Mouse (Mus musculus) c-Kit-negative CD71-positive TER-119-positive erythroid progenitor cells, embryonic 14.5 days (primary cell): ENCODE results near the gene Ugt1a8.

Experiments
- DNase-seq: peaks from one replicate; pipeline ENCODE4 v3.0.0-alpha.2; 2013; ENCODE audit warnings: low read depth, low spot score

Ugt1a8 gene

GRCm38 (mm10) chr1:88235894-88236415 is 148.3 kb downstream of the Ugt1a8 start:
- DNase-seq, result no peak

- DNase-seq, result no peak
Observed at GRCm38 (mm10) chr1:88237311-88237710, 149.7 kb downstream of the Ugt1a8 start.

GRCm38 (mm10) chr1:88238771-88239170 is 151.2 kb downstream of the Ugt1a8 start:
- DNase-seq, result no peak

DNA sequence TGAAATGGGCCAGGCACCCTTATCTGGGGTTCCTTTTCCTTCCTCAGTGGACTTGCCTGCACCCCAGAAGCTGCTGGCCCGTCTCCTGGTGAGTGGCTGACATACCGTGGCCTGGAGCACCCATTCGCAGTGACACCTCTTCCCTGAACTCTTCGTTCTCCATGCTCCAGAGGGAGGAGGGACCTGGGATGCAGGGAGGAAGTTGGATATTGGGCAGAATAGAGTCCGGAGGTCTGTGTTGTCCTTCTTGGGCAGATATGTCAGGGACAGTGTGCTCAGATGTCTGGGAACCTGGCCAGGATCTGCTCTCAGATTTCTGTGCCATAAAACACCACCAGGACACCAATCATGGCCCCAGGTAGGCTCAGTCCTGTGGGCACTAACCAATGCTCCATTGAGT is 152.5 kb downstream of the Ugt1a8 start:
- no peak for DNase-seq

DNA sequence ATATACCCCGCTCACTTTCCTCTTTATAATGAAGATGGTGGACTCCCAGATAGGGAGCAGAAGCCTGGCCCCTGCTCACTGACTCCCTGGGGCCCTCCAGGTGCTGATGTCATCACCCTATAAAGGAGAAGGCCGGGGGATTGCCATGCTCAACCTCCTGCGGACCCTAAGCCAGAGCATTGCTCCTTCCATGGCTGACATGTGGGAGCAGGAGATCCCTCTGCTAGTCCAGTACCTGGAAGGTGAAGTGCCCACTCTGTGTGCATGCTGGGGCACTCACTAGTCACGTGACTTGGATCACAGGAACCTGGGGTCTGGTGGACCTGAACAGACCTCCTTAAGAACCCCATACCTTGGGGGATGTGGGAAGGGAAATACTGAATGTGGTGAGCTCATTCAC is 153.0 kb downstream of the Ugt1a8 start:
- DNase-seq, result no peak

- DNase-seq, result no peak
Observed at GRCm38 (mm10) chr1:88243861-88244260, 156.2 kb downstream of the Ugt1a8 start.

- DNase-seq, result no peak
Observed at GRCm38 (mm10) chr1:88245881-88246280, 158.3 kb downstream of the Ugt1a8 start.

- DNase-seq, result no peak
Observed at GRCm38 (mm10) chr1:88246386-88246785, 158.8 kb downstream of the Ugt1a8 start.

DNA sequence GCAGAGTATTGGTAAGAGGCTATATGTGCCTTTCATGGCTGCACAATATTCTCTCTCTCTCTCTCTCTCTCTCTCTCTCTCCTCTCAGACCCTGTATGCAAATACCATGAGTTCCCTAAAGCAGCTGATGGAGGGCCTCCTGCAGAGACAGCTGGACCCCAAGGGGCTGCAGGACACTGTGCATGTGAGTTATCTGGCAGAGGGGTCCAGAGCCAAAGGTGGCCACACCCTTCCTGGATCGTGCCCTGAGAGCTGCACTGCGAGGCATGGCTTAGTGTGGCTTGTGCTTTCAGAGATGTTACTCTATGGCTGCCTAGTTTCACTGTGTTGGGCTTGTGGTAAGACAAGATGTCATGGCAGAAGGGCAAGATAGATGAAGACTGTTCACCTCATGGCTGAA is 160.0 kb downstream of the Ugt1a8 start:
- no peak for DNase-seq

DNA sequence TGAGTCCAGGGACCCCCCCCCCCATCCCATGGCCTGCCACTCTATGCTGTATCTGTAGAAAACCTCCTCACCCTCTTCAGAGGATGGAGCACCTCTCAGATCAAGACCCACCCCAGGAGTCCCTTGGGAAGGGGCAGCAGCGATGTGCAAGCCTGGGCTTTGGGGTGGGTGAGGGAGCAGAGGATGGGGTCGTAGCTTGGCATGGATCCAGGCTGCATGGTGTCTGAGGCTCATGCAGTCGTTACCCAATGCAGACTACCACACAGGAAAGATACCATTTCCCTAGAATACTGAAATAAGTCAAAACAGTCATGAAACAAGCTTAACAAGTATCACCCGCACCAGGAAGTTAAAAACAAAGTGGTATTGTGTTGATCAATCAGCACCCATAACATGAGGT is 161.0 kb downstream of the Ugt1a8 start:
- no peak for DNase-seq

GRCm38 (mm10) chr1:88249596-88249995 is 162.0 kb downstream of the Ugt1a8 start:
- DNase-seq, result no peak

DNA sequence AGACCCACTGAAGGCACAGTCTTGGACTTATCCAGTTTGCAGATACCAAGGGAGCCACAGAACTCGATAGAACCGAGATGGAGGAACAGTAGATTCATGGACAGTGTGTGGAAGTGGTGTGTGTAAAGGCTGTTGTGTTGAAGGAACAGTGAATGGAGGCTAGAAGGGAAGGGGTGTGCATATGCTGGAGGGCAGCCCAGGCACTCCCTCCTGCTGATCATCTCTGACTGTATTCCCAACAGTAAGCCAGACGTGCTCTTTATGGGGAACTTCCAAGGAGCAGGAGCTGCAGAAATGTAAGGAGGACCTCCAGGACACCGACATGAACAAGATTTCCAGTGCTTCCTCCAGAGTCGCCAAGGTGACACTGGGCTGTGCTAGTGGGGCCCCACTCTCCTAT is 162.4 kb downstream of the Ugt1a8 start:
- no peak for DNase-seq

- no peak for DNase-seq
Observed at GRCm38 (mm10) chr1:88253106-88253505, 165.5 kb downstream of the Ugt1a8 start.

DNA sequence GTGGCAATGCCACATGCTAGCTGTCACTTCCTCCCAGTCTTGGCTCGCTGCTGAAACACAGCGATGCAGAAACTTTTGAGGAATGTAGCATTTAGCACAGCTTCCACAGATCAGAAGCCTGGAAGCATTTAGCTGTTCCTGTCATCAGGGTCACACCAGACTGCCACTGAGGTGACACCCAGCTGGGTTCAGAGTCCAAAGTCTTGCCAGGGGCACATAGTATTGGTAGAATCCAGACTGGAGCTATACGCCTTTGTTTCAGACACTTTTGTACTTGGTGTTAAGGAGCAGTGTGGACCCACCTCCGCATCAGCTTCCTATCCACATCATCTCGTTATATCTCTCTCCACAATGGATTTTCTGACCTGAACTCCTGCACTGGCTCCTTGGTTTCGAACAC is 165.9 kb downstream of the Ugt1a8 start:
- DNase-seq, result no peak

- DNase-seq, result no peak
Observed at GRCm38 (mm10) chr1:88254793-88255465, 167.3 kb downstream of the Ugt1a8 start.

DNA sequence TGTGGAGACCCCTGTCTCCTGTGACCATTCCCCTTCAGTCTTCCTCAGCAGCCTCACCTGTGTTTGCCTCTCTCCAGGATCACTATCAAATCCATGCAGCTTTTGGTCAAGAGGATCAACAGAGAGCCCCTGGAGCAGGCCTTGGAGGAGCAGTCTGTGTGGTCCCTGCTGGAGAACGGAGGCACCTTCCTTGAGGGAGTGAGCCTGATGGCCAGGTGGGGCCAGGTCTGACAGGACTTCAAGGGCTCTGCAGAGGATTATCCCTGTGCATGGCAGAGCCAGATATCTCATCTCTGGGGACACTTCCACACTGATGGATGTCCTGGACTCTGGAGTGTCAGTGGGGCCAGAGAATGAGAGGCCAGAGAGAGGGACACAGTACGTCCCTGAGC is 167.8 kb downstream of the Ugt1a8 start:
- no peak for DNase-seq

GRCm38 (mm10) chr1:88255989-88256754 is 168.6 kb downstream of the Ugt1a8 start:
- no peak for DNase-seq

- no peak for DNase-seq
Observed at GRCm38 (mm10) chr1:88256886-88257663, 169.5 kb downstream of the Ugt1a8 start.

DNA sequence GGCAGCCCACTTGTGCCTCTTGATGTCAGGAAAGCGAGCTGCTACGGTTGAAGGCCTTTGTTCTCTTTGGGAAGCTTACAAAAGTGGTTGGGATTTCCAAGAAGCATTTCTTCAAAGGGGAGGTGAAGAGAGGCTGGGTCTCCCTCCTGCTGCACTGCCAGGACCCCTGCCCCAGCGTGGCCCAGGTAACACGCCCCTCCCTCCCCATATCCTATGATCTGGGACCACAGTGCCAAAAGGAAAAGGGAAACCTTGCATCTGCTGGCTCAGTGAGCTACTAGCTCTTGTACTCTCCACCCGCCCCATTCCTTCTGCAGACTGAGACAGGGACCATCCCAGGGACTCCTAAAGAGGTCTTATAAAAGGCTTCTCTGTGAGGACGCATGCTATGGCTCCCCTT is 170.1 kb downstream of the Ugt1a8 start:
- DNase-seq, result no peak

GRCm38 (mm10) chr1:88258361-88258760 is 170.7 kb downstream of the Ugt1a8 start:
- no peak for DNase-seq

DNA sequence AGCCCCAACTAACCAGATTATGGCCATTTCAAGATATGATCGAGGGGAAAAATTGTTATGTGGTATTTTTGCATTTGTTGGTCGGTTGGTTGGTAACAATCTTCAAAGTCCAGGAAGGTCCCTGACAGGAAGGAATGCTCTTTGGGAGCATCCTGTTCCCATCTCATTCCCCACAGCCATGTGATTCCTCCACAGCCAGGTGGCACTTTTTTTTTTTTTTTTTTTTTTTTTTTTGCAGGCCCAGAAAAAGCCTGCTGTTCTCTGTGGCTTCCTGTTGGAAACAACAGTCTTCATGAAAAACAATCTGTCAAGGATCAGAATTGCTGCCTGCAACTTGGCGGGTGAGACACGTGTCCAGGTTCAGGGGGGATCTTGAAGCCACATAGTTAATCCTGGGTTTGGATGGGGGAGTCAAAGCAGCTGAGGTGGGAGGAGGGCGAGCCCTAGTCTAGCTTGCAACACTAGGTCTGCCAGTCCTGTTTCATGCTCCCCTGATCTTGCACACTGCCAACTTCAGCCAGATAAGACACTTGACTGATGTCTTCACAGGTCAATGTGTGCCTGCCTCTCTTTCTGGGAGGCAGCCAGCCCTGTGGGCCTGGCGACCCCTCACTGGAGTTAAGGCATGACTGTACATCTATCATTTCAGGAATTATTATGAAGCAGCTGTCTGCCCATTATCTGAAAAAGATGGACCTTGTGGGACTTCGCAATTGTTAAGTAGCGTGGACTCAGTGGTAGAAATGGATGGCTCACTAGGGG is 171.4 kb downstream of the Ugt1a8 start:
- no peak for DNase-seq

DNA sequence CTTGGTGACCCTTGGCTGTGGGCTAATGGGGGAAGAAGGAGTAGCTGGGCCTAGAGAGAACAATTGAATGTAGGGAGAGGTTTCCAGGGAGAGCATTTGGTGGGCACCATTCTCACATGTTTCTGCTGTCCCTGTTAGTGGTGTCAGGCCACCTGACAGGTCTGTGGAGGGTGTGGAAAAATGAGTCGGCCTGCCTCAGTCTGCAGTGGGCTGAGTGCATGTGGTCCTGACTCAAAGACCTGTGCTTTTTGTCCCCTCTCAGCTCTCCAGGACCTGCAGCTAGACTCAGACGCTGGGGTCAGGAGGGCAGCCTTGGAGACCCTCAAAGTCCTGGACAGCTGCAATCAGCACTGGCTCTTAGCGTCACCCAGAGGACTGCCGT is 172.0 kb downstream of the Ugt1a8 start:
- no peak for DNase-seq
